Mouse (Mus musculus): Measurements from ENCODE around the gene Qrich2.
"Not testable (repeated sequence)": the region's sequence is repeated elsewhere in the genome, so short reads cannot be mapped to it uniquely, and the experiment has no call there.

Qrich2 gene

DNA sequence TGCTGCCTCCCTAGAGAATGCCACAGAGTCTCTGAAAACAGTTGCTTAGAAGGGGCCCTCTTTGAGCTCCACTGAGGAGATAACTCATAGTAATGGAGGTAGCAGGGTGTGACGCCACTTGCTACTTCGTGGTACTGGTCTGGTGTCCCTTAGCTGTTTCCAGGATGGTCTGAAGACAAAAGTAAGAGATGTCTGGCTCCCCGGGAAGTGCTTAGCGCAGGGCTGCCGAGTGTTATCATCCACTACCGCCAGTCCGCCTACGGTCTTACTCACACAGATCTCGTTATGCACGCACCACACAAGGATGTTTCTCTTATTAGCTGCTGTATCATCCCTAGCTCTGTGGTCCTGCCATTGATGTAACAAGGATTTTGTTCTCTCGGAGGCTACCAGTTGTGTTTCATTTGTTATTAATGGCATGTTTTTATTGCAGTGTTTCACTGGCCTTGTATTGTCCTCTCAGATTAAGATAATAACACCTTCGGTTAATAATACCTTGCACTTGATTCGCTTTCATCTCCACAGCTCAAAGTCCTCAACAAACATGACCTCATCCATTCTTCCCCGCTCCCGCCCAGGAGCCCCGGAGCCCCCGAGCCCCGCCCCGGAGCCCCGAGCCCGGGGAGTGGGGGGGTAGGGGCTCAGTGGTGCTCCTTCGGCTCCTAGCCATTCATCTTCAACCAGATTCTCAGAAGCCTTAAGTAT, 35.2 kb downstream of the Qrich2 start:
- no peak for DNase-seq (ENCODE audit: low spot score)

DNA sequence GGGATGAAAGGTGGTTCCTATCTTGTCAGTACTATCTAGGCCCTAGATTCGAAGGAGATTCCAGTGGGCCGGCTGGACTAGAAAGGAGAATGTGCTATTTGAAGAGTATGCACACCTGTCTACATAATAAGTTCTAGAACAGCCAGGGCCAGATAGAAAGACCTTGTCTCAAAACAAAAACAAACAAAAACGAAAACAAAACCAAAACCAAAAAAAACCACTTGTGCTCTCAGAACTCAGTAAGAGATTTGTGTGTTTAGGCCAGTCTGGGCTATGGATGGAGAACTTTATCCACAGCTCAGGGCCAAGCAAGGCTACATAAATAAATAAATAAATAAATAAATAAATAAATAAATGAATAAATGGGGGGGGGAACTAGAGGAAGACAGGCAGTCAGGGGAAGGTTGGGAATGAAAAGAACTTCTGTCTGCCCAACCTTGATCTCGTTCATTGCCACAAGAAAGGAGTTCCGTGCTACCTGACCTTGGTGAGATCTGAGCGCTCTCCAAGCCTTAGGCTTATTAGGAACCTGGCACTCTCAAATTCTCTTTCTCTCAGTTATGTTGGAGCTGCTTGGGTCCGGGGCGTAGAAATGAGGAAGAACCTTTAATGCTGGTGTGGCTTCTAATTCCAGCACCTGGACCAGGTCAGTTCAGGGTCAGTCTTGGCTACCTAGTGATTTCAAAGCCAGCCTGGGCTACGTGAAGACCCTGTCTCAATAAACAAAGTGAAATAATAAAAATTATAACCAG, 36.0 kb downstream of the Qrich2 start:
- no peak for DNase-seq (ENCODE audit: low spot score)

GRCm38 (mm10) chr11:116428872-116429859, 36.9 kb downstream of the Qrich2 start:
- no peak for DNase-seq (ENCODE audit: low spot score)

GRCm38 (mm10) chr11:116426852-116427575, 39.0 kb downstream of the Qrich2 start:
- DNase-seq (ENCODE audit: low spot score), result no peak

DNA sequence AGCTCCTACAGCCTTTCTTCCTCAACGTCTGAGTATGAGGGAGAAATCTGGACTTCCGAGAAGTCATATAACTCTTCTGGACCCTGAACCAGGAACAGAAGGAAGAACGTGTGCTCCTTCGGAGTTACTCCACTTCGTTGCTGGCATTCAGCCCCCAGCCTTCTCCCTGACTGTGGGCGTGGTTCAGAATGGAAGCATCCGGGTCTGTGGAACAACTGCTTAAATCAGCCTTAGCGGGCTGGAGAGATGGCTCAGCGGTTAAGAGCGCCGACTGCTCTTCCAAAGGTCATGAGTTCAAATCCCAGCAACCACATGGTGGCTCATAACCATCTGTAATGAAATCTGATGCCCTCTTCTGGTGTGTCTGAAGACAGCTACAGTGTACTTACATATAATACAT, 39.7 kb downstream of the Qrich2 start:
- DNase-seq (ENCODE audit: low spot score), result not testable (repeated sequence)

- DNase-seq (ENCODE audit: low spot score), result no peak
Observed at GRCm38 (mm10) chr11:116424621-116425407, 41.2 kb downstream of the Qrich2 start.

- no peak for DNase-seq (ENCODE audit: low spot score)
Observed at GRCm38 (mm10) chr11:116423782-116424620, 42.0 kb downstream of the Qrich2 start.

DNA sequence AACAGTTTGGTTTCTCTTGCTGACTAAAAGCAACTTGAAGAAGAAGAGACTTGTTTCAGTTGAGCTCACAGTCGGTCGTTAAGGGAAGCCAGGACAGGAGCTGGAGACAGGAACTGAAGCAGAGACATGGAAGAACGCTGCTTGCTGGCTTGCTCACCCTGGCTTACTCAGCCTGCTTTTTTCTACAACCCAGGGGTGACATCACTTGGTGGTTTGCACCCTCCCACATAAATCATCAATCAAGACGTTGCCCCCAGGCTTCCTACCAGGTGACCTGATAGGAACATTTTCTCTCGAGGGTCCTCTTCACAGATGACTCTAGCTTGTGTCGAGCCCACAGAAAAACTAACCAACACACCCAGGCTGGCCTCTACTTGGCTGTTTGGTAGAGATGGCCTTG, 42.8 kb downstream of the Qrich2 start:
- DNase-seq (ENCODE audit: low spot score), result no peak

GRCm38 (mm10) chr11:116422562-116422961, 43.5 kb downstream of the Qrich2 start:
- no peak for DNase-seq (ENCODE audit: low spot score)

DNA sequence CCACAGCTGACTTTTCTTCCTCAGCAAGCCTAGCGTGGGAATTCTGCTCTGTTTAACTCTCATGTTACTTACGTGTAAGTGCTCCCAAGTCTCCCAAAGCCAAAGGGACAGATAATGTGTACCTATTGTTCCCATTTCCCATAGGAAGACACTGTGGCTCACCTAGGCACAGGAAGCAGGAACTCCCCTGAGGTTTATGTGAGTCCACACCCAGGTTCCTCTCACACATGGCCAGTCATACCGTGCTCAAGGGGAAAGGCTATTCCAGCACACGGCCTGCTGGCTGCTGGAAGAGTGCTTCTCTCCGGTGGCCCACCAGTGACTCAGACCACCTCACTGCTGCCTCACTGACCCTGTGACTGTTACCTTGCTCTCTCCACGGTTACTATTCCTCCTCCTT, 44.9 kb downstream of the Qrich2 start:
- no peak for DNase-seq (ENCODE audit: low spot score)

DNA sequence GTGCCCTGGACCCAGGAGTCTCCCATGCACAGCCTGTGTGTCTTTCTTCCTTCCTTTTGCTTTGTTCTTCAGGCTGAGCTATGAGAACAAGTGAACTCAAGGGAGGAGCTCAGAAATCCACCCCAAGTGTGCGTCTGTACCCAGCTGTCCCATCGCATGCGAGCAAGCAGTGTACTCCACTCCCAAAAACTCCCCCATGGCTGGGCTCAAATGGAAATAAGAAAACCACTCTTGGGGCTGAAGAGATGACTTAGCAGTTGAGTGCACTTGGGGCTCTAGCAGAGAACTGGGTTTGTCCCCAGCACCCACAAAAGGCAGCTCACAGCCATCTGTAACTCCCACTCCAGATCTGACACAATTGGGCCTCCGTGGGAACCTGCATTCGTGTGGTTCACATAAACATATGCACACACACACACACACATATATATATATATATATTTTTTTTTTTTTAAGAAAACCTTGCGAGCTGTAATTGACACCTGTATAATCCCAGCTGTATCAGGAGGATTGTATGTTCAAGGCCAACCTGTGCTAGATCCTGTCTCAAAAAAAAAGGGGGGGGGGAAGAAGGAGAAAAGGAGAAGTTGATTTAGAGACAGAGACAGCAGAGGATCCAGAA, 47.1 kb downstream of the Qrich2 start:
- no peak for DNase-seq (ENCODE audit: low spot score)

- DNase-seq (ENCODE audit: low spot score), result no peak
Observed at GRCm38 (mm10) chr11:116418194-116418840, 47.7 kb downstream of the Qrich2 start.

- no peak for DNase-seq (ENCODE audit: low spot score)
Observed at GRCm38 (mm10) chr11:116417054-116417453, 49.0 kb downstream of the Qrich2 start.

GRCm38 (mm10) chr11:116416196-116416943, 49.7 kb downstream of the Qrich2 start:
- DNase-seq (ENCODE audit: low spot score), result peak; percentile 54

DNA sequence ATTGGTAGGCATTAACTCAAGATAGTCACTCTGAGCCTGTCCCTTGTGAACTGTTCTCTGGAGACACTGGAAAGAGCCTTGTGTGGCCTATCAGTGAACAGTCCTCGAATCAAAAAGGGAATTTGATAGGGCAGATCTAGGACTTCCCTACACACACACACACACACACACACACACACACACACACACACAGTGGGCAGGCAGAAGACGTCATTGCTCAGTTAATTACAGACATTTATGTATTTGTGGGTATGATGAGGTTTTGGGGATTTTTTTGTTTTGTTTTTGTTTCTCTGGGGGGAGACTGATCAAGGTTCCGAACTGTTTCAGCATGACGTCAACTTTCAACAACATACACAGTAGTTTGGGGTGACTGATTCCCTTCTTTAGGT, 52.4 kb downstream of the Qrich2 start:
- no peak for DNase-seq (ENCODE audit: low spot score)

GRCm38 (mm10) chr11:116412904-116413630, 53.0 kb downstream of the Qrich2 start, which contains the start of gene Rnf157:
Gene Rnf157, minus strand, starts transcription at chr11:116413032.
- DNase-seq (ENCODE audit: low spot score), result peak; percentile 74

- no peak for DNase-seq (ENCODE audit: low spot score)
Observed at GRCm38 (mm10) chr11:116412028-116412827, 53.8 kb downstream of the Qrich2 start.
